Mouse (Mus musculus): ENCODE measurements around the gene Olfr744. TPM values are rescaled to one million over a fixed set of nuclear protein-coding genes. Genes with fewer than 3 reads are reported as not detected.
"Not testable (repeated sequence)": the region's sequence is repeated elsewhere in the genome, so short reads cannot be mapped to it uniquely, and the experiment has no call there.

Olfr744 gene
- polyA plus RNA-seq (2015; fragmentation: Nextera tagmentation; extraction: Ambion mirVana) = not detected in 2 replicates

- Histone ChIP-seq H3K36me3 (ENCODE audit: control insufficient read depth, insufficient read depth, low read length) (no peaks in the 10 kb centered on the region), H3K27ac (ENCODE audit: low read length) (no peak within 1 kb of the TSS), H3K4me2 (ENCODE audit: low read length) (no peak within 1 kb of the TSS), H3K4me3 (ENCODE audit: low read depth, low read length) (no peak within 1 kb of the TSS), H3K4me1 (ENCODE audit: control insufficient read depth, insufficient read depth, low read length) (no peaks in the 10 kb centered on the region), H3K27me3 (ENCODE audit: control insufficient read depth, insufficient read depth, low read depth, low read length) (no peaks in the 10 kb centered on the region), H3K9me3 (replicated peaks; ENCODE audit: control insufficient read depth, low read length, poor library complexity, severe bottlenecking) (peaks cover 3% of the 10 kb centered on the region; the same call in 1 of the 2 replicates), H3K9ac (ENCODE audit: low read depth, low read length) (no peak within 1 kb of the TSS)
- ATAC-seq = no peak
- WGBS = 90% methylated on average over 2 of the region's 2 CpGs
These were observed at the start of gene Olfr744 for GRCm38 (mm10) chr14:50614579-50614978. Olfr744 (plus strand) TSS chr14:50614879.

GRCm38 (mm10) chr14:50573056-50573455, 41.6 kb upstream of the Olfr744 start:
- not testable (repeated sequence) for H3K4me2 ChIP-seq (ENCODE audit: low read length); H3K36me3 ChIP-seq (ENCODE audit: control insufficient read depth, insufficient read depth, low read length); ATAC-seq; H3K4me1 ChIP-seq (ENCODE audit: control insufficient read depth, insufficient read depth, low read length); H3K27me3 ChIP-seq (ENCODE audit: control insufficient read depth, insufficient read depth, low read depth, low read length); H3K9ac ChIP-seq (ENCODE audit: low read depth, low read length); H3K27ac ChIP-seq (ENCODE audit: low read length); H3K4me3 ChIP-seq (ENCODE audit: low read depth, low read length); H3K9me3 ChIP-seq (replicated peaks; ENCODE audit: control insufficient read depth, low read length, poor library complexity, severe bottlenecking)
- whole genome bisulfite sequencing = 65% methylated on average over 1 of the region's 1 CpGs

GRCm38 (mm10) chr14:50639088-50639487, 24.4 kb downstream of the Olfr744 start, which contains the start of gene Olfr745:
Olfr745 (plus strand) TSS chr14:50639388.
- Histone ChIP-seq H3K4me2 (ENCODE audit: low read length) (no peak within 1 kb of the TSS), H3K4me1 (ENCODE audit: control insufficient read depth, insufficient read depth, low read length) (no peaks in the 10 kb centered on the region), H3K27ac (ENCODE audit: low read length) (no peak within 1 kb of the TSS), H3K36me3 (ENCODE audit: control insufficient read depth, insufficient read depth, low read length) (no peaks in the 10 kb centered on the region), H3K4me3 (ENCODE audit: low read depth, low read length) (no peak within 1 kb of the TSS), H3K27me3 (ENCODE audit: control insufficient read depth, insufficient read depth, low read depth, low read length) (no peaks in the 10 kb centered on the region), H3K9me3 (replicated peaks; ENCODE audit: control insufficient read depth, low read length, poor library complexity, severe bottlenecking) (no peaks in the 10 kb centered on the region), H3K9ac (ENCODE audit: low read depth, low read length) (no peak within 1 kb of the TSS)
- WGBS = 91% methylated on average over 2 of the region's 2 CpGs
- no peak for ATAC-seq

- ATAC-seq = no peak
- Histone ChIP-seq H3K27me3 (ENCODE audit: control insufficient read depth, insufficient read depth, low read depth, low read length) (no peaks in the 10 kb centered on the region), H3K9me3 (replicated peaks; ENCODE audit: control insufficient read depth, low read length, poor library complexity, severe bottlenecking) (no peaks in the 10 kb centered on the region), H3K36me3 (ENCODE audit: control insufficient read depth, insufficient read depth, low read length) (no peaks in the 10 kb centered on the region), H3K4me2 (ENCODE audit: low read length) (no peak within 1 kb of the TSS), H3K27ac (ENCODE audit: low read length) (no peak within 1 kb of the TSS), H3K9ac (ENCODE audit: low read depth, low read length) (no peak within 1 kb of the TSS), H3K4me1 (ENCODE audit: control insufficient read depth, insufficient read depth, low read length) (no peaks in the 10 kb centered on the region), H3K4me3 (ENCODE audit: low read depth, low read length) (no peak within 1 kb of the TSS)
These were observed 32.1 kb downstream of the Olfr744 start, which contains the start of gene Olfr746 for GRCm38 (mm10) chr14:50646783-50647182. Olfr746 (plus strand) TSS chr14:50647083.

Other genes starting within 250 kb of the Olfr744 start
- not detected in 2 replicates for gene Olfr736, start 233.7 kb upstream of the Olfr744 start, polyA plus RNA-seq (2015; fragmentation: Nextera tagmentation; extraction: Ambion mirVana)
- not detected in 2 replicates for gene Olfr738, start 207.3 kb upstream of the Olfr744 start, polyA plus RNA-seq (2015; fragmentation: Nextera tagmentation; extraction: Ambion mirVana)
- gene Olfr739, start 196.3 kb upstream of the Olfr744 start, polyA plus RNA-seq (2015; fragmentation: Nextera tagmentation; extraction: Ambion mirVana) = not detected in 2 replicates
- gene Olfr740, start 169.3 kb upstream of the Olfr744 start, polyA plus RNA-seq (2015; fragmentation: Nextera tagmentation; extraction: Ambion mirVana) = not detected in 2 replicates
- not detected in 2 replicates for gene Olfr741, start 142.1 kb upstream of the Olfr744 start, polyA plus RNA-seq (2015; fragmentation: Nextera tagmentation; extraction: Ambion mirVana)
- gene Olfr742, start 111.3 kb upstream of the Olfr744 start, polyA plus RNA-seq (2015; fragmentation: Nextera tagmentation; extraction: Ambion mirVana) = not detected in 2 replicates
- not detected in 2 replicates for gene Olfr743, start 93.0 kb upstream of the Olfr744 start, polyA plus RNA-seq (2015; fragmentation: Nextera tagmentation; extraction: Ambion mirVana)
- not detected in 2 replicates for gene Olfr745, start 24.5 kb downstream of the Olfr744 start, polyA plus RNA-seq (2015; fragmentation: Nextera tagmentation; extraction: Ambion mirVana)
- gene Olfr746, start 32.2 kb downstream of the Olfr744 start, polyA plus RNA-seq (2015; fragmentation: Nextera tagmentation; extraction: Ambion mirVana) = not detected in 2 replicates
- not detected in 2 replicates for gene Olfr747, start 78.3 kb downstream of the Olfr744 start, polyA plus RNA-seq (2015; fragmentation: Nextera tagmentation; extraction: Ambion mirVana)
- gene Olfr748, start 92.5 kb downstream of the Olfr744 start, polyA plus RNA-seq (2015; fragmentation: Nextera tagmentation; extraction: Ambion mirVana) = not detected in 2 replicates
- not detected in 2 replicates for gene Olfr749, start 130.2 kb downstream of the Olfr744 start, polyA plus RNA-seq (2015; fragmentation: Nextera tagmentation; extraction: Ambion mirVana)
- 132 and 133 TPM in 2 replicates for gene Ttc5, start 170.6 kb downstream of the Olfr744 start, polyA plus RNA-seq (2015; fragmentation: Nextera tagmentation; extraction: Ambion mirVana)
- not detected in 2 replicates for gene Ccnb1ip1, start 192.9 kb downstream of the Olfr744 start, polyA plus RNA-seq (2015; fragmentation: Nextera tagmentation; extraction: Ambion mirVana)
- 39.1 and 41.5 TPM in 2 replicates for gene Parp2, start 193.0 kb downstream of the Olfr744 start, polyA plus RNA-seq (2015; fragmentation: Nextera tagmentation; extraction: Ambion mirVana)

All from midbrain, embryonic 16.5 days (tissue).